13 mouse cellular contexts compared by ENCODE assay signal in the genomic region with DNA sequence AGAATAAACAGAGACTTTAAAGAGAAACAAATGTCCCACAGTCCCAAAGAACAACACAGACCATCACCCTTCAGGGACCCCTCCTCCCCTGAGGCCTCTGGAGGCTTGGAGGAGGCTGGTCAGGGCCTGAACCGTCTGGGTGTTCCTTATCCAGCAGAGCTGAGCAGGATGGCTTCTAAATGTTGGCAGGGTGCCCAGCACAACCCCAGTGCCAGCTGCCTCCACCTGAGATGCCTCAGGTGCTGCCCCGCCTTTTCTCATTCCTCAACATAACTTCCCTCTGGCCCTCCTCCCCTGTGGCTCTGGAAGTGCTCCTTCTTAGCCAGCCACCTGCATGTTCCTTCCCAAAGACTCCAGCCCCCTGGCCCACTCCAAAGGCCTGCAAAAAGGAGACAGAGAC. TPM values are rescaled to one million over a fixed set of nuclear protein-coding genes. Genes with fewer than 3 reads are reported as not detected.
DNase-seq lines count a peak whose midpoint lies in the region; ATAC-seq lines count a peak whose summit lies in the region.
"Had no signal": no experiment of that assay in that cellular context is flagged by ENCODE, and none has a peak within 500 bp of the region (broad histone marks: within the 10 kb centered on the region; RNA-seq: fewer than 3 reads in every experiment).

No protein-coding gene starts in this region.

- no peak overlapping the region for H3K9ac ChIP-seq in midbrain, embryonic 13.5 days (replicated peaks)
- no peak overlapping the region for H3K9ac ChIP-seq in midbrain, embryonic 11.5 days (ENCODE audit: low read length)
- H3K9ac ChIP-seq in embryonic facial prominence, embryonic 13.5 days, result no peak overlapping the region
- H3K9ac ChIP-seq in midbrain, embryonic 15.5 days, result no peak overlapping the region
- H3K9ac ChIP-seq: heart, embryonic 15.5 days; neural tube, embryonic 13.5 days had no signal

- peak overlapping the region; percentile 46; the same call in 1 of the 2 replicates for H3K27ac ChIP-seq in midbrain, embryonic 13.5 days
- no peak overlapping the region for H3K27ac ChIP-seq in midbrain, embryonic 11.5 days (ENCODE audit: low read depth, low read length)
- peak overlapping the region; percentile 60 for H3K27ac ChIP-seq in embryonic facial prominence, embryonic 13.5 days
- 0 out of 2 replicates have a peak overlapping the region, but pooled peaks have one; percentile 42 for H3K27ac ChIP-seq in midbrain, embryonic 15.5 days
- H3K27ac ChIP-seq: heart, embryonic 15.5 days; limb, embryonic 10.5 days; neural tube, embryonic 13.5 days had no signal

- no peaks in the 10 kb centered on the region for H3K36me3 ChIP-seq in midbrain, embryonic 13.5 days
- no peaks in the 10 kb centered on the region for H3K36me3 ChIP-seq in midbrain, embryonic 11.5 days (ENCODE audit: control insufficient read depth, insufficient read depth, low read length)
- H3K36me3 ChIP-seq in embryonic facial prominence, embryonic 13.5 days, result no peaks in the 10 kb centered on the region
- no peaks in the 10 kb centered on the region for H3K36me3 ChIP-seq in midbrain, embryonic 15.5 days (replicated peaks)
- H3K36me3 ChIP-seq: G1E; heart, embryonic 15.5 days; limb, embryonic 10.5 days; neural tube, embryonic 13.5 days had no signal

- ATAC-seq in midbrain, embryonic 13.5 days, result no peak
- no peak for ATAC-seq in midbrain, embryonic 11.5 days (ENCODE audit: low FRiP score)
- ATAC-seq in embryonic facial prominence, embryonic 13.5 days (ENCODE audit: insufficient number of reproducible peaks, insufficient read depth, low FRiP score, low TSS enrichment, low read depth), result no peak
- no peak for ATAC-seq in midbrain, embryonic 15.5 days (replicated peaks)

- no peak overlapping the region for H3K4me2 ChIP-seq in midbrain, embryonic 13.5 days (replicated peaks)
- H3K4me2 ChIP-seq in midbrain, embryonic 11.5 days, result no peak overlapping the region
- no peak overlapping the region for H3K4me2 ChIP-seq in embryonic facial prominence, embryonic 13.5 days
- H3K4me2 ChIP-seq in midbrain, embryonic 15.5 days, result no peak overlapping the region
- H3K4me2 ChIP-seq: heart, embryonic 15.5 days; neural tube, embryonic 13.5 days had no signal

- 0 out of 2 replicates have a peak, but pooled peaks cover 13% of the 10 kb centered on the region for H3K27me3 ChIP-seq in midbrain, embryonic 13.5 days
- peaks cover 7% of the 10 kb centered on the region for H3K27me3 ChIP-seq in midbrain, embryonic 11.5 days (ENCODE audit: control insufficient read depth, insufficient read depth, low read length)
- H3K27me3 ChIP-seq in embryonic facial prominence, embryonic 13.5 days, result peaks cover 54% of the 10 kb centered on the region
- no peaks in the 10 kb centered on the region for H3K27me3 ChIP-seq in midbrain, embryonic 15.5 days (replicated peaks)

- no peaks in the 10 kb centered on the region for H3K9me3 ChIP-seq in midbrain, embryonic 13.5 days
- H3K9me3 ChIP-seq in midbrain, embryonic 11.5 days (ENCODE audit: control insufficient read depth, low read length), result no peaks in the 10 kb centered on the region
- no peaks in the 10 kb centered on the region for H3K9me3 ChIP-seq in embryonic facial prominence, embryonic 13.5 days
- no peaks in the 10 kb centered on the region for H3K9me3 ChIP-seq in midbrain, embryonic 15.5 days
- H3K9me3 ChIP-seq: G1E; heart, embryonic 15.5 days; limb, embryonic 10.5 days; neural tube, embryonic 13.5 days had no signal

- 47% methylated on average over 2 of the region's 2 CpGs for WGBS in midbrain, embryonic 13.5 days
- WGBS in midbrain, embryonic 11.5 days, result 58% methylated on average over 2 of the region's 2 CpGs
- WGBS in embryonic facial prominence, embryonic 13.5 days, result 14% methylated on average over 2 of the region's 2 CpGs
- WGBS in midbrain, embryonic 15.5 days, result 50% methylated on average over 2 of the region's 2 CpGs

- DNase-seq in midbrain, embryonic 11.5 days (ENCODE audit: low spot score, missing footprints), result no peak
- DNase-seq in kidney, postnatal 36 days, result peak; percentile 92 to 93
- no peak for DNase-seq in right cerebral cortex, postnatal 14 days
- DNase-seq in adrenal gland, adult (ENCODE audit: inconsistent age in 2 of 2, low spot score in 1 of 2), result no peak
- DNase-seq in urinary bladder, adult 18-20 months (ENCODE audit: low spot score in 2 of 2), result no peak
- DNase-seq: thymus, postnatal 25 days had no signal

- peaks cover 40% of the 10 kb centered on the region for H3K4me1 ChIP-seq in midbrain, embryonic 13.5 days (replicated peaks)
- peaks cover 27% of the 10 kb centered on the region for H3K4me1 ChIP-seq in midbrain, embryonic 11.5 days (ENCODE audit: control insufficient read depth, insufficient read depth, low read length)
- H3K4me1 ChIP-seq in embryonic facial prominence, embryonic 13.5 days, result peaks cover 39% of the 10 kb centered on the region
- peaks cover 34% of the 10 kb centered on the region for H3K4me1 ChIP-seq in midbrain, embryonic 15.5 days

- no peak overlapping the region for H3K4me3 ChIP-seq in midbrain, embryonic 13.5 days (replicated peaks)
- no peak overlapping the region for H3K4me3 ChIP-seq in midbrain, embryonic 11.5 days (ENCODE audit: low read depth, low read length)
- H3K4me3 ChIP-seq in embryonic facial prominence, embryonic 13.5 days, result no peak overlapping the region
- H3K4me3 ChIP-seq in midbrain, embryonic 15.5 days, result no peak overlapping the region
- H3K4me3 ChIP-seq: heart, embryonic 15.5 days; limb, embryonic 10.5 days; neural tube, embryonic 13.5 days had no signal

RNA-seq across cellular contexts. Expression of a gene that starts 2.3 kb away (rescaled TPM):
- polyA plus RNA-seq in midbrain, embryonic 13.5 days (2015; fragmentation: Nextera tagmentation; extraction: Ambion mirVana), result 7.0 and 8.5 TPM in 2 replicates
- polyA plus RNA-seq in midbrain, embryonic 11.5 days (2014; fragmentation: Nextera tagmentation; extraction: Ambion mirVana), result 1.7 and 2.2 TPM in 2 replicates
- polyA plus RNA-seq in embryonic facial prominence, embryonic 13.5 days (2015; fragmentation: Nextera tagmentation; extraction: Ambion mirVana), result 0.76 and 1.2 TPM in 2 replicates
- polyA plus RNA-seq in midbrain, embryonic 15.5 days (2015; fragmentation: Nextera tagmentation; extraction: Ambion mirVana), result 13.2 and 13.9 TPM in 2 replicates

RNA-seq across cellular contexts. Expression of a gene that starts 51.2 kb away (rescaled TPM):
- polyA plus RNA-seq in midbrain, embryonic 13.5 days (2015; fragmentation: Nextera tagmentation; extraction: Ambion mirVana), result 3.0 and 4.2 TPM in 2 replicates
- 7.0 and 12.0 TPM in 2 replicates for polyA plus RNA-seq in midbrain, embryonic 11.5 days (2014; fragmentation: Nextera tagmentation; extraction: Ambion mirVana)
- polyA plus RNA-seq in embryonic facial prominence, embryonic 13.5 days (2015; fragmentation: Nextera tagmentation; extraction: Ambion mirVana), result 4.3 and 7.2 TPM in 2 replicates
- 1.9 and 2.5 TPM in 2 replicates for polyA plus RNA-seq in midbrain, embryonic 15.5 days (2015; fragmentation: Nextera tagmentation; extraction: Ambion mirVana)

Comparison
In these comparisons a context has a peak if more than half of its experiments do, and no peak if none do; other contexts are left out.
1. DNase-seq: peak in kidney, postnatal 36 days (2 of 2); none in midbrain, embryonic 11.5 days (single experiment), right cerebral cortex, postnatal 14 days (single experiment), adrenal gland, adult (0 of 2) and urinary bladder, adult 18-20 months (0 of 2).